Mouse (Mus musculus) olfactory bulb, adult 2 months (tissue): ENCODE measurements around the gene Extl1. TPM values are rescaled to one million over a fixed set of nuclear protein-coding genes. Genes with fewer than 3 reads are reported as not detected.

Experiments used
- H3K27ac ChIP-seq: fragments of 200-500 bp; 2 replicates; pipeline ENCODE4 v1.5.1; 2012; ENCODE audit warnings: low read depth, low read length; ENCODE audit not compliant: insufficient read depth
- H3K4me1 ChIP-seq: fragments of 200-500 bp; 2 replicates; pipeline ENCODE4 v1.6.1; 2012; ENCODE audit warnings: low read length; ENCODE audit not compliant: control insufficient read depth, insufficient read depth
- H3K4me3 ChIP-seq: fragments of 200-500 bp; 2 replicates; pipeline ENCODE4 v1.5.1; 2012; ENCODE audit warnings: mild to moderate bottlenecking, low read depth, low read length, moderate library complexity; ENCODE audit not compliant: insufficient read depth
- CTCF ChIP-seq: fragments of 200-500 bp; IDR thresholded peaks from 2 replicates; pipeline ENCODE4 v1.5.1; 2012; ENCODE audit warnings: low read depth, mild to moderate bottlenecking, low read length, moderate library complexity; ENCODE audit not compliant: insufficient read depth
- POLR2A ChIP-seq: fragments of 200-500 bp; IDR thresholded peaks from 2 replicates; pipeline ENCODE4 v1.6.1; 2012; ENCODE audit warnings: mild to moderate bottlenecking, low read depth, low read length, moderate library complexity; ENCODE audit not compliant: insufficient read depth
- WGBS: fragments of 180-500 bp; shearing (Covaris S2); methylation state at CpG from one replicate; pipeline ENCODE4 v1.1.7; 2018; 5-methylcytosine and 5-hydroxymethylcytosine counted together
- polyA plus RNA-seq: library from polyadenylated mRNA; stranded (reverse); fragments of >200 nt; gene quantifications from 2 replicates; pipeline ENCODE4 v1.2.4, GENCODE M21; 2012; ENCODE audit warnings: low replicate concordance; ENCODE audit not compliant: missing spikeins, insufficient read depth, insufficient read length

Extl1 gene
- polyA plus RNA-seq, 1 experiment: not detected

GRCm38 (mm10) chr4:134403721-134404120 is 20.1 kb upstream of the Extl1 start:
- H3K27ac ChIP-seq: no peak overlapping the region
- WGBS: 57% methylated on average over 7 of the region's 7 CpGs
- H3K4me1 ChIP-seq: peaks cover 28% of the 10 kb centered on the region
- no peak for TF ChIP-seq POLR2A
- no peak for TF ChIP-seq CTCF
- H3K4me3 ChIP-seq: no peak overlapping the region

GRCm38 (mm10) chr4:134402571-134403262 is 19.1 kb upstream of the Extl1 start:
- Histone ChIP-seq H3K27ac (peak overlapping the region; percentile 76), H3K4me1 (peaks cover 32% of the 10 kb centered on the region), H3K4me3 (no peak overlapping the region)
- TF ChIP-seq CTCF (no peak), POLR2A (no peak)
- WGBS: 60% methylated on average over 16 of the region's 16 CpGs

- TF ChIP-seq POLR2A (no peak), CTCF (no peak)
- peak overlapping the region; percentile 15 for H3K4me3 ChIP-seq
- WGBS: 46% methylated on average over 16 of the region's 16 CpGs
- peak overlapping the region; percentile 76 for H3K27ac ChIP-seq
- H3K4me1 ChIP-seq: peaks cover 35% of the 10 kb centered on the region
Measured at GRCm38 (mm10) chr4:134401856-134402570, 18.4 kb upstream of the Extl1 start.

- Histone ChIP-seq H3K4me3 (peak overlapping the region; percentile 42), H3K4me1 (peaks cover 39% of the 10 kb centered on the region), H3K27ac (peak overlapping the region; percentile 76)
- TF ChIP-seq CTCF (no peak), POLR2A (no peak)
- WGBS: 1% methylated on average over 19 of the region's 19 CpGs
Measured at GRCm38 (mm10) chr4:134401181-134401661, 17.6 kb upstream of the Extl1 start.

- whole genome bisulfite sequencing: 7% methylated on average over 5 of the region's 5 CpGs
- Histone ChIP-seq H3K4me3 (no peak overlapping the region), H3K27ac (peak overlapping the region; percentile 62; the same call in 1 of the 2 replicates), H3K4me1 (peaks cover 39% of the 10 kb centered on the region)
- no peak for TF ChIP-seq POLR2A
- TF ChIP-seq CTCF: no peak
Measured at GRCm38 (mm10) chr4:134400206-134400605, 16.6 kb upstream of the Extl1 start.

- H3K27ac ChIP-seq: no peak overlapping the region
- H3K4me1 ChIP-seq: peaks cover 31% of the 10 kb centered on the region
- TF ChIP-seq POLR2A: no peak
- TF ChIP-seq CTCF: no peak
- no peak overlapping the region for H3K4me3 ChIP-seq
- 75% methylated on average over 9 of the region's 9 CpGs for WGBS
Measured at GRCm38 (mm10) chr4:134397732-134398131, 14.1 kb upstream of the Extl1 start.

- WGBS: 14% methylated on average over 7 of the region's 7 CpGs
- H3K4me3 ChIP-seq: no peak overlapping the region
- H3K4me1 ChIP-seq: peaks cover 27% of the 10 kb centered on the region
- peak overlapping the region; percentile 55 for H3K27ac ChIP-seq
- TF ChIP-seq CTCF (no peak), POLR2A (no peak)
Measured at GRCm38 (mm10) chr4:134397121-134397520, 13.5 kb upstream of the Extl1 start.

GRCm38 (mm10) chr4:134395977-134396825 is 12.6 kb upstream of the Extl1 start, which contains the start of gene Pafah2:
TSS of gene Pafah2 (plus strand) at chr4:134396320.
- Histone ChIP-seq H3K4me3 (peak within 1 kb of the TSS; percentile 56), H3K4me1 (peaks cover 21% of the 10 kb centered on the region), H3K27ac (peak within 1 kb of the TSS; percentile 91)
- TF ChIP-seq CTCF (peak; percentile 93), POLR2A (no peak)
- WGBS: under 1% methylated on average over 31 of the region's 31 CpGs

GRCm38 (mm10) chr4:134395142-134395541 is 11.5 kb upstream of the Extl1 start:
- 95% methylated on average over 7 of the region's 7 CpGs for WGBS
- peaks cover 18% of the 10 kb centered on the region for H3K4me1 ChIP-seq
- H3K27ac ChIP-seq: no peak overlapping the region
- no peak overlapping the region for H3K4me3 ChIP-seq
- TF ChIP-seq CTCF: no peak
- TF ChIP-seq POLR2A: no peak
